Mouse (Mus musculus) kidney, adult 2 months (tissue): ENCODE data around the gene Serp1.
"Not testable (repeated sequence)": the region's sequence is repeated elsewhere in the genome, so short reads cannot be mapped to it uniquely, and the experiment has no call there.

Experiments
- CTCF ChIP-seq: fragments of 200-500 bp; conservative IDR thresholded peaks from 2 replicates; pipeline ENCODE4 v1.5.1; 2011; ENCODE audit warnings: low read depth, mild to moderate bottlenecking, control low read depth, low read length, moderate library complexity, mixed read lengths; ENCODE audit not compliant: insufficient read depth, insufficient read length
- POLR2A ChIP-seq: fragments of 200-500 bp; IDR thresholded peaks from one replicate; pipeline ENCODE4 v1.6.1; 2011; ENCODE audit warnings: low read depth, low read length, control low read depth

- TF ChIP-seq CTCF, POLR2A: not testable (repeated sequence)
Observed at GRCm38 (mm10) chr3:58475298-58475697, 50.4 kb downstream of the Serp1 start.
